8 mouse cellular contexts compared by ENCODE assay signal in the genomic region with DNA sequence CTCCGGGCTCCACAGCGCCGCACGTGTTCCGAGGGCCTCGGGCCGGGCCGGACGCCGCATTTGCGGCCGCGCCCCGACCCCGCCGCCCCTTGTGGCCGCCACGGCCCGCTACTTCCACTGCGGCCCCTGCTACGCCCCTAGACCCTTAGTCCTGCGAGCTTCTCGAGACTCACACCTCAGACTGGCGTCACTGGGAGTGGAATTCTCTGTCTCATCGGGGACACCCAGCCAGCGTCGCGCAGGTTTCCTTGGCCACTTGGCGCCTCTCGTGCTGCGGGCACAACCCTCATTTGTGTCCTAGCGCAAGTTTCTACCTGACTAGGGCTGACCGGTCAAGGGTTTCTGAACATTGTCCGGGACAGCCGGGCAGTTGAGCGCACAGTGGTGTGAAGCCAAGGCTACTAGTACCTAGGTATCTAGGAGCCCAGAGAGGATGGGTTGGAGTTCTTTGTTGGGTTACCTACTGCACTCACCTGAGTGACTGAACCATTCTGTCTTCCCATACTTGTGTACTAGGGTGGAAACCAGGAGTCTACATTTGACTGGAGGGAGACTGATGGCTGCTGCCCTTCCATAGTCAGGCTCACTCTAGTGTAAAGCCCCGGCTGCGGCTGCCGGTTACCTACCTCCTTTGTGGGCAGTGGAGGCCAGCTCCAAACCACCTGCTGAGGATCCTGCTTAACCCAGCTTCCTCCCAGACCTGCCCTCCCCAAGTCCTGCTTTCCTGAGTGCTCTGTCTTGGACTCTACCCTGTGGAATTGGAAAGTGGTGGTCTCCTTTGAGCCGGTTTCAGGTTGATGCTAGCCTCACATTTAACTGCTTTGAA. TPM values are rescaled to one million over a fixed set of nuclear protein-coding genes. Genes with fewer than 3 reads are reported as not detected.
DNase-seq lines count a peak whose midpoint lies in the region; ATAC-seq and TF ChIP-seq lines count a peak whose summit lies in the region.

No protein-coding gene starts in this region.

- H3K4me3 ChIP-seq in ES-E14 (ENCODE audit: insufficient read depth in 1 of 2, low read depth in 1 of 2, low read length in 2 of 2, poor library complexity in 1 of 2, severe bottlenecking in 1 of 2) = peak overlapping the region; percentile 81 to 96
- peak overlapping the region; percentile 90 for H3K4me3 ChIP-seq in embryonic facial prominence, embryonic 12.5 days
- H3K4me3 ChIP-seq in intestine, embryonic 15.5 days (replicated peaks) = peak overlapping the region; percentile 88
- peak overlapping the region; percentile 74 for H3K4me3 ChIP-seq in liver, postnatal 0 days (ENCODE audit: low read depth, low read length)

- no peak for TF ChIP-seq EP300 in liver, postnatal 0 days (IDR thresholded peaks at IDR 0.05; ENCODE audit: low read depth)

- TF ChIP-seq CTCF in liver, postnatal 0 days (IDR thresholded peaks at IDR 0.05; ENCODE audit: low read depth) = no peak

- H3K27me3 ChIP-seq in embryonic facial prominence, embryonic 12.5 days = no peaks in the 10 kb centered on the region
- H3K27me3 ChIP-seq in intestine, embryonic 15.5 days (replicated peaks) = no peaks in the 10 kb centered on the region
- H3K27me3 ChIP-seq in liver, postnatal 0 days (ENCODE audit: insufficient read depth, low read length) = no peaks in the 10 kb centered on the region

- peaks cover 1 to 10% of the 10 kb centered on the region in 2 experiments; a peak in 2 of 4 replicates for H3K4me1 ChIP-seq in ES-E14 (ENCODE audit: control insufficient read depth in 2 of 2, insufficient read depth in 2 of 2, low read length in 2 of 2, poor library complexity in 1 of 2)
- H3K4me1 ChIP-seq in embryonic facial prominence, embryonic 12.5 days = peaks cover 27% of the 10 kb centered on the region
- peaks cover 23% of the 10 kb centered on the region for H3K4me1 ChIP-seq in intestine, embryonic 15.5 days (replicated peaks)
- H3K4me1 ChIP-seq in liver, postnatal 0 days (ENCODE audit: insufficient read depth) = peaks cover 26% of the 10 kb centered on the region

- H3K4me2 ChIP-seq in embryonic facial prominence, embryonic 12.5 days (replicated peaks) = peak overlapping the region; percentile 97
- H3K4me2 ChIP-seq in intestine, embryonic 15.5 days (replicated peaks) = peak overlapping the region; percentile 92
- H3K4me2 ChIP-seq in liver, postnatal 0 days (ENCODE audit: low read depth, low read length) = peak overlapping the region; percentile 91

- ATAC-seq in embryonic facial prominence, embryonic 12.5 days (ENCODE audit: insufficient number of reproducible peaks, insufficient read depth, low FRiP score, low TSS enrichment) = peak; percentile 9; the same call in 1 of the 2 replicates
- ATAC-seq in intestine, embryonic 15.5 days = peak; percentile 58
- ATAC-seq in liver, postnatal 0 days = peak; percentile 26; the same call in 1 of the 2 replicates

- WGBS in embryonic facial prominence, embryonic 12.5 days = 0% methylated on average over 40 of the region's 40 CpGs
- under 1% methylated on average over 40 of the region's 40 CpGs for whole genome bisulfite sequencing in intestine, embryonic 15.5 days
- WGBS in liver, postnatal 0 days (ENCODE audit: insufficient replicate concordance) = under 1% methylated on average over 39 of the region's 40 CpGs

- peak overlapping the region; percentile 72 for H3K27ac ChIP-seq in ES-E14 (ENCODE audit: insufficient read depth, low read depth, low read length, poor library complexity, severe bottlenecking)
- peak overlapping the region; percentile 87 for H3K27ac ChIP-seq in embryonic facial prominence, embryonic 12.5 days
- peak overlapping the region; percentile 78 for H3K27ac ChIP-seq in intestine, embryonic 15.5 days
- peak overlapping the region; percentile 90 for H3K27ac ChIP-seq in liver, postnatal 0 days (ENCODE audit: low read depth)

- peak overlapping the region; percentile 93 for H3K9ac ChIP-seq in ES-E14 (ENCODE audit: insufficient read depth, low read depth, low read length, poor library complexity, severe bottlenecking)
- H3K9ac ChIP-seq in embryonic facial prominence, embryonic 12.5 days = peak overlapping the region; percentile 94
- peak overlapping the region; percentile 85 for H3K9ac ChIP-seq in intestine, embryonic 15.5 days
- peak overlapping the region; percentile 87 for H3K9ac ChIP-seq in liver, postnatal 0 days (replicated peaks)

- H3K9me3 ChIP-seq in ES-E14 (ENCODE audit: control insufficient read depth, insufficient read depth, low read depth, low read length) = no peaks in the 10 kb centered on the region
- no peaks in the 10 kb centered on the region for H3K9me3 ChIP-seq in embryonic facial prominence, embryonic 12.5 days
- H3K9me3 ChIP-seq in intestine, embryonic 15.5 days = no peaks in the 10 kb centered on the region
- no peaks in the 10 kb centered on the region for H3K9me3 ChIP-seq in liver, postnatal 0 days (ENCODE audit: low read length)

- peak; percentile 59 for DNase-seq in kidney, adult 11 months
- DNase-seq in kidney, adult 18-20 months = no peak
- DNase-seq in ES-E14 (ENCODE audit: low read depth, low spot score) = no peak
- DNase-seq in liver, postnatal 0 days = no peak
- DNase-seq in thymus, postnatal 4 days = peak; percentile 24
- no peak for DNase-seq in frontal cortex, adult 2 months (ENCODE audit: extremely low spot score in 1 of 2, low spot score in 1 of 2)

- H3K36me3 ChIP-seq in ES-E14 (ENCODE audit: control insufficient read depth, insufficient read depth, low read length, poor library complexity, severe bottlenecking) = peaks cover 22% of the 10 kb centered on the region
- H3K36me3 ChIP-seq in embryonic facial prominence, embryonic 12.5 days = peaks cover 21% of the 10 kb centered on the region
- peaks cover 19% of the 10 kb centered on the region for H3K36me3 ChIP-seq in intestine, embryonic 15.5 days
- H3K36me3 ChIP-seq in liver, postnatal 0 days (replicated peaks; ENCODE audit: insufficient read depth, low read length) = peaks cover 21% of the 10 kb centered on the region

- in situ Hi-C loops in ES-E14 (cut with MboI; ENCODE audit: low sequenced_read_pairs in 2 of 2, unreplicated experiment in 2 of 2) = no loop called here

TF ChIP-seq in ES-E14, 5 proteins besides CTCF, POLR2A, EP300 and RAD21:
- TF ChIP-seq ZC3H11A (IDR thresholded peaks at IDR 0.05; ENCODE audit: borderline replicate concordance, low read depth, low read length) (no peak), ZNF384 (IDR thresholded peaks at IDR 0.05; ENCODE audit: low read depth, low read length) (no peak), CHD2 (IDR thresholded peaks at IDR 0.05; ENCODE audit: low read depth, low read length) (no peak), HCFC1 (IDR thresholded peaks at IDR 0.05; ENCODE audit: borderline replicate concordance, insufficient read depth, low read length) (no peak), MAFK (IDR thresholded peaks at IDR 0.05; ENCODE audit: insufficient read depth, low read depth, low read length) (no peak)

RNA-seq across cellular contexts. Expression of a gene that starts 0.6 kb away (rescaled TPM):
- 103 and 106 TPM in 2 replicates for total RNA-seq in ES-E14 (2012; rRNA removed)
- 66.7 and 66.8 TPM in 2 replicates for polyA plus RNA-seq in embryonic facial prominence, embryonic 12.5 days (2016; fragmentation: Nextera tagmentation; extraction: Ambion mirVana)
- polyA plus RNA-seq in intestine, embryonic 15.5 days (2015; fragmentation: Nextera tagmentation; extraction: Ambion mirVana) = 49.6 and 50.2 TPM in 2 replicates
- polyA plus RNA-seq in liver, postnatal 0 days (2015; fragmentation: Nextera tagmentation; extraction: Ambion mirVana) = 14.6 and 16.6 TPM in 2 replicates
- polyA plus RNA-seq in frontal cortex, adult 2 months (2012; rRNA removed) = 27.8 and 31.8 TPM in 2 replicates

RNA-seq across cellular contexts. Expression of a gene that starts 8.1 kb away (rescaled TPM):
- total RNA-seq in ES-E14 (2012; rRNA removed) = 28.4 and 29.3 TPM in 2 replicates
- polyA plus RNA-seq in embryonic facial prominence, embryonic 12.5 days (2016; fragmentation: Nextera tagmentation; extraction: Ambion mirVana) = 128 and 144 TPM in 2 replicates
- 85.7 and 91.2 TPM in 2 replicates for polyA plus RNA-seq in intestine, embryonic 15.5 days (2015; fragmentation: Nextera tagmentation; extraction: Ambion mirVana)
- 26.2 and 29.7 TPM in 2 replicates for polyA plus RNA-seq in liver, postnatal 0 days (2015; fragmentation: Nextera tagmentation; extraction: Ambion mirVana)
- polyA plus RNA-seq in frontal cortex, adult 2 months (2012; rRNA removed) = 25.8 and 29.6 TPM in 2 replicates

Comparison
In these comparisons a context has a peak if more than half of its experiments do, and no peak if none do; other contexts are left out.
1. DNase-seq: peak in kidney, adult 11 months (single experiment) and thymus, postnatal 4 days (single experiment); none in kidney, adult 18-20 months (single experiment), ES-E14 (single experiment), liver, postnatal 0 days (single experiment) and frontal cortex, adult 2 months (0 of 2).
2. Peak in every context shown above with its lines, with median percentiles within 50 percentile points of each other: H3K27ac ChIP-seq, H3K4me3 ChIP-seq, H3K9ac ChIP-seq, ATAC-seq and H3K4me2 ChIP-seq.